Mouse (Mus musculus) erythroblast, embryonic 14.5 days (primary cell): ENCODE measurements around the gene Olfr968.

Experiments used
- GATA1 ChIP-seq: IDR thresholded peaks from 2 replicates; pipeline ENCODE4 v1.6.1; 2012; ENCODE audit warnings: low read length, inconsistent platforms, mixed read lengths
- TAL1 ChIP-seq: IDR thresholded peaks from 3 replicates; pipeline ENCODE4 v1.6.1; 2012; ENCODE audit warnings: low read length, inconsistent platforms, mixed read lengths

- TF ChIP-seq GATA1 (no peak), TAL1 (no peak)
Measured at GRCm38 (mm10) chr9:39740741-39741140, 42.3 kb downstream of the Olfr968 start.
